Mouse (Mus musculus) lung, adult 2 months (tissue): ENCODE measurements around the gene Nt5c1b.

Source experiments
- CTCF ChIP-seq: fragments of 200-500 bp; IDR thresholded peaks from 2 replicates; pipeline ENCODE4 v1.5.1; 2011; ENCODE audit warnings: mild to moderate bottlenecking, low read length, control low read depth; ENCODE audit not compliant: insufficient read depth
- POLR2A ChIP-seq: fragments of 200-500 bp; IDR thresholded peaks from 2 replicates; pipeline ENCODE4 v1.6.1; 2011; ENCODE audit warnings: low read depth, mild to moderate bottlenecking, control low read depth, low read length, borderline replicate concordance; ENCODE audit errors: extremely low read depth

DNA sequence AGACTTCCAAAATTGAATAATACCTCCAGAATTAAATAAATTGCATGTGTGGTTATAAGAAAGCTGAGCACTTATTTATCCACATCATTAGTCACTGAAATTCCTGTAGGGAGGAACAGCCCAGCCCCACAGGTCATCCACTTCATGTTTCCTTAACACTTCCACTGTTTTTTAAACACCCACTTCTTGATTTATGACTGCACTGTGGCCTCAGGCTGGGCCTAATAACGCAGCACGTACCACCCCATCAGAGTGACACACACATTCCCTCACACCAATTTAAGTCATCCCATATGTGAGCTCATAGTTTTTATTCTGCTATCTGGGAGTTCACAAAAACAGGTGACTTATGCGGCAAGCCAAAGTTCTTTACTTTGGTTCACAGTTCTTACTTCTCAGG is 52.6 kb downstream of the Nt5c1b start:
- TF ChIP-seq POLR2A (no peak), CTCF (no peak)
